Mouse (Mus musculus) midbrain, embryonic 13.5 days (tissue): Measurements from ENCODE around the gene 9130008F23Rik. TPM values are rescaled to one million over a fixed set of nuclear protein-coding genes. Genes with fewer than 3 reads are reported as not detected.

Experiments used
- ATAC-seq: fragments of 200-750 bp; cut with Nextera tagmentation; 2 replicates; pipeline ENCODE4 v1.8.0; 2017; ENCODE audit warnings: mild to moderate bottlenecking, moderate TSS enrichment, moderate library complexity
- H3K27ac ChIP-seq: fragments of 300-500 bp; sonication (generic); 2 replicates; pipeline ENCODE4 v1.5.1; 2015; ENCODE audit warnings: inconsistent platforms, mild to moderate bottlenecking, moderate library complexity
- H3K27me3 ChIP-seq: fragments of 300-500 bp; sonication (generic); 2 replicates; pipeline ENCODE4 v1.6.1; 2015; ENCODE audit warnings: mild to moderate bottlenecking, inconsistent platforms
- H3K36me3 ChIP-seq: fragments of 300-500 bp; sonication (generic); 2 replicates; pipeline ENCODE4 v1.6.1; 2015; ENCODE audit warnings: mild to moderate bottlenecking, inconsistent platforms
- H3K4me1 ChIP-seq: fragments of 300-500 bp; sonication (generic); replicated peaks from 2 replicates; pipeline ENCODE4 v1.6.1; 2015; ENCODE audit warnings: inconsistent platforms
- H3K4me2 ChIP-seq: fragments of 300-500 bp; sonication (generic); replicated peaks from 2 replicates; pipeline ENCODE4 v1.6.1; 2015; ENCODE audit warnings: moderate library complexity, mild to moderate bottlenecking, inconsistent platforms
- H3K4me3 ChIP-seq: fragments of 300-500 bp; sonication (generic); replicated peaks from 2 replicates; pipeline ENCODE4 v1.5.1; 2015; ENCODE audit warnings: mild to moderate bottlenecking, inconsistent platforms
- H3K9ac ChIP-seq: fragments of 300-500 bp; sonication (generic); replicated peaks from 2 replicates; pipeline ENCODE4 v1.6.1; 2015; ENCODE audit warnings: mild to moderate bottlenecking, inconsistent platforms
- H3K9me3 ChIP-seq: fragments of 300-500 bp; sonication (generic); 2 replicates; pipeline ENCODE4 v1.6.1; 2016; ENCODE audit warnings: mild to moderate bottlenecking, inconsistent platforms
- WGBS: fragments of 180-500 bp; shearing (Covaris S2); methylation state at CpG from one replicate; pipeline ENCODE4 v1.1.7; 2015; 5-methylcytosine and 5-hydroxymethylcytosine counted together
- polyA plus RNA-seq: library from polyadenylated mRNA; unstranded; fragments of >200 nt; fragmentation: Nextera tagmentation; extraction: Ambion mirVana; gene quantifications from 2 replicates; pipeline ENCODE4 v1.2.1, GENCODE M21; 2015

Gene 9130008F23Rik
- 0.24 and 0.32 TPM in 2 replicates for polyA plus RNA-seq

DNA sequence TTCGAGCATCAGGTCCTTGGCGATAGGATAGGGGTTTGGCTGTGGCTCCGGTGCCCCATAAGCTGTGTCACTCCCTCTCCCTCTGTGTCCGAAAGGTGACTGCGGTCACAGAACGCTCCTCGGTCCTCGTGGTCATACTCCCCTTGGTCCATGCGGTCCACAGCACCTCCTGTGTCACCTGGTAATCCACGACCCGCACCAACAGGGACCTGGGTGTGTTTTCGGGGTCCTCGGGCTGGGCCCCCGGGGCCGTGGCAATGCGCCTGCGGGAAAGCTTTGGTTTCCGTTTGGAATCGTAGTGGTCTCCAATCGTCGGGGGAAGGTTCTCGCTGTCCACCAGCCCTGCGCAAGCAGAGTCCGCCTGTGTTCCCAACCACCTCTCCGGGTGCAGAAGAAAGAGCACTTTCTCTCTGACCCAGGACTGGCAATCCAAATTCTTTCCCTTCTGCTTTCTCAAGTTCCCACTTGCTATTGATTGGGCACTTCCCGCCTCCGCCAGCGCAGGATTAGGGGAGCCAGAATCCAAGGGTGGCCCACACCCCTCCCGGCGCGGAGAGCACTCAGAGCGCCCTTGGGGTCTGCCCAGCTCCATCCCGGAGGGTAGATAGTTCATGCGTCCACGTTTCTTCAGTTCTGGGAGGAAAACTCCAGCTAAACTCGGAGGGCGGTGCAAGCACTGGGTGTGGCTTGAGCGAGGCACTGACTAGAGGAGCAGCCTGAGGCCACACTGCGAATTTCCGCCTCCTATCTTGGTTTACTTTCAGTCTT, at the start of gene 9130008F23Rik:
TSS of gene 9130008F23Rik (minus strand) at position 636 of the 768 bp plus-strand sequence.
- Histone ChIP-seq H3K9ac (peak within 1 kb of the TSS; percentile 62), H3K36me3 (no peaks in the 10 kb centered on the region), H3K4me2 (peak within 1 kb of the TSS; percentile 93), H3K27me3 (peaks cover 10% of the 10 kb centered on the region; the same call in 1 of the 2 replicates), H3K27ac (no peak within 1 kb of the TSS), H3K9me3 (no peaks in the 10 kb centered on the region), H3K4me3 (peak within 1 kb of the TSS; percentile 55), H3K4me1 (peaks cover 11% of the 10 kb centered on the region)
- WGBS, result under 1% methylated on average over 40 of the region's 40 CpGs
- peak; percentile 83 for ATAC-seq

DNA sequence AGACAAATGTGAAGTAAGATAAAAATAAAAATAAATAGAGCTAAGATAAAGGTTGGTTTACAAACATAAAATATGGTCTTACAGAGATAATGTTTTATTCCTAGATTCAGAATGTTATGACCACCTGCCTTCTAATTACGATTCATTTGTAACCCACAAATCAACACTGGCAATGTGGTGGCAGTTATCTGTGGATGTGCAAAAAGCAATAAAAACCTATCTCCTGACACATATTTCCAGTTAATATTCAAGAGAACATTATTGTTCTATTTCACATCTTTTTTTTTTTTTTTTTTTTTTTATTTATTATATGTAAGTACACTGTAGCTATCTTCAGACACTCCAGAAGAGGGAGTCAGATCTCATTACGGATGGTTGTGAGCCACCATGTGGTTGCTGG, 35.1 kb upstream of the 9130008F23Rik start:
- 98% methylated on average over 2 of the region's 2 CpGs for WGBS
- H3K27me3 ChIP-seq, result no peaks in the 10 kb centered on the region
- ATAC-seq, result no peak

DNA sequence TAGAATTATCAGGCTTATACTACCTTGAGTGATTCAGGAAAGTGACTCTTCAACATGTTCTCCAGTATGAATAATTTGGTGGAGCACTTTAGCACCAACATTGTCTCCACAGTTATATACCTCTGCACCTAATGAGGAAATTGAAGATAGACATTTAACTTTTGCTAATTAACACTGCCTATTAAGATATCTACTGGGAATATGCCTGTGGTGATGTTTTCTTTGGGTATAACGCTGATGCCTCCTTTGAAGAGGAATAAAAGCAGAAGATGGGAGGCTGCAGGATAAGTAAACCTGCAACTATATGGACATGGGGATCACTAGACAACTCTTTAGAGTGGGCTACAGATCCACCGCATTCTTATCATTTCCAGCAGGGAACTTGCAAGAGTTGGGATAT, 33.9 kb upstream of the 9130008F23Rik start, which contains the start of gene Glyatl3:
TSS of gene Glyatl3 (minus strand) at position 101 of the 400 bp plus-strand sequence.
- WGBS, result 96% methylated on average over 2 of the region's 2 CpGs
- H3K27me3 ChIP-seq, result no peaks in the 10 kb centered on the region
- H3K36me3 ChIP-seq, result no peaks in the 10 kb centered on the region
- H3K9me3 ChIP-seq, result no peaks in the 10 kb centered on the region
- no peak within 1 kb of the TSS for H3K4me2 ChIP-seq
- no peaks in the 10 kb centered on the region for H3K4me1 ChIP-seq
- no peak for ATAC-seq
- no peak within 1 kb of the TSS for H3K9ac ChIP-seq
- H3K4me3 ChIP-seq, result no peak within 1 kb of the TSS
- H3K27ac ChIP-seq, result no peak within 1 kb of the TSS

More for the DNA sequence above, 35.1 kb upstream of the 9130008F23Rik start:
- Histone ChIP-seq H3K4me2 (no peak overlapping the region), H3K4me1 (no peaks in the 10 kb centered on the region), H3K9me3 (no peaks in the 10 kb centered on the region), H3K4me3 (no peak overlapping the region), H3K36me3 (no peaks in the 10 kb centered on the region), H3K27ac (no peak overlapping the region), H3K9ac (no peak overlapping the region)

DNA sequence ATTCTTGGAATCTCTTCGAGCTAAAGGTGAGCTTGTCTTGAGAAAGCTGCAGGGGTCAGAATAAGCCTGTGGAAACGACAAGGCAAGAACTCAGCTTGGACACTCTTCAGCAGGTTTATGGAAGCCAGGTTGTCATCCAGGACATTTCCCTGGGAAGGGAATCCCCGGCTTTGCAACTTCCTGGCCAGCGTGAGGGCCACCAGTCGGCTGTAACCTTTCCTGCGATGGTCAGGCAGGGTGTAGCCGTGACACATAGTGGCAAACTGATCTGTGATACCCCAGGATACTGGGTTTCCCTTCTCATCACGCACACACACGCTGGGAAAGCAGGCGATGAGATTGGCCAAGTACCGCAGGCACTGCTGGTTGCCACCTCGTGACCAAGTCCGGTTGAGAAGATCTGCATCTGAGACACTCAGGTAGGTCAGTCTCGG, 24.4 kb upstream of the 9130008F23Rik start:
- 6% methylated on average over 13 of the region's 14 CpGs for WGBS
- Histone ChIP-seq H3K4me3 (peak overlapping the region; percentile 25), H3K9ac (0 out of 2 replicates have a peak overlapping the region, but pooled peaks have one; percentile 19), H3K4me1 (peaks cover 8% of the 10 kb centered on the region; the same call in 1 of the 2 replicates), H3K27me3 (no peaks in the 10 kb centered on the region), H3K27ac (no peak overlapping the region), H3K36me3 (no peaks in the 10 kb centered on the region), H3K4me2 (peak overlapping the region; percentile 43), H3K9me3 (no peaks in the 10 kb centered on the region)
- peak; percentile 62; the same call in 1 of the 2 replicates for ATAC-seq

DNA sequence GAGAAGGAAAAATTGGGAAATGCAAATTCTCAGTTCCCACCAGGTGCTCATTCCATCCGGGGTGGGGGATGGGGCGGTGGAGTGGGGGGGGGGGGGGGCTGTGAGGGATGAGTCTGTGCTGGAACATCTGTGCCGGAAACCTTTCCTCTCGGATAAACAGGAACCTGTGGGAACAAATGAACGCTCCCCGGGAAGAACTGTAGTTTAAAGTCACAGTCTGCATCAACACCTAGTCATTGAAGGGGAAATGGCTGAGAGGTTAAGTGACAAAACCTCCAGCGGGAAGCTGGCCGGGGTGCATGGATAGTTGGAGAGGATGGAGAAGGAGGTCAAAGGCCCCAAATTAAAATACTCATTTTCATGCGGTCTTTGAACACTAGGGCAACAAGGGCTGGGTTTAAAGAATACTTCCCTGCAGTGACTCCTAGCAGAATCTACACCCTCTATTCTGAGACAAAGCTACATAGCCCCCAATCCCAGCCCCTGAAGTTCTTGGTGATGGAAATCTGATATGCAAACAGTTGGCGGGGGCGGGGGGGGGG, 23.8 kb upstream of the 9130008F23Rik start:
- Histone ChIP-seq H3K4me3 (no peak overlapping the region), H3K27ac (no peak overlapping the region), H3K36me3 (no peaks in the 10 kb centered on the region), H3K9me3 (no peaks in the 10 kb centered on the region), H3K4me2 (peak overlapping the region; percentile 43; the same call in 1 of the 2 replicates), H3K9ac (no peak overlapping the region), H3K27me3 (no peaks in the 10 kb centered on the region), H3K4me1 (peaks cover 8% of the 10 kb centered on the region; the same call in 1 of the 2 replicates)
- 9% methylated on average over 11 of the region's 11 CpGs for WGBS
- no peak for ATAC-seq

DNA sequence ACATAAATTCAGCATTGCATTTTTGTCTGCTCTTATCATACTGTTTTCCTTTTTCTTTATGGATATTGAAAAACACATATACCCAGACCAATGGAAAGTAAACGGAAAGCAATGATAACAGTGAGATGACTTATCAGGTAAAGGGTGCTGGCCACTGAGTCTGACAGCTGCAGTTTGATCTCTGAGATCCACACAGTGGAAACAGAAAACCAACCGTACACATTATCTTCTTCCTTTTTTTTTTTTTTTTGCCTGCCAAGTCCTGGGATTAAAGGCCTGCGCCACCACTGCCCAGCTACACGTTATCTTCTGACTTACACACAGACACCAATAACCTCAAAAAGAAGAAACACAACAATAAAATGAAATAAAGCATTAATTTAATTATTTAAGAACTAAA, 23.0 kb upstream of the 9130008F23Rik start:
- Histone ChIP-seq H3K4me3 (no peak overlapping the region), H3K4me1 (peaks cover 8% of the 10 kb centered on the region; the same call in 1 of the 2 replicates), H3K4me2 (no peak overlapping the region), H3K9ac (no peak overlapping the region), H3K9me3 (no peaks in the 10 kb centered on the region), H3K27me3 (no peaks in the 10 kb centered on the region), H3K36me3 (no peaks in the 10 kb centered on the region), H3K27ac (no peak overlapping the region)
- no peak for ATAC-seq
- 75% methylated on average over 4 of the region's 4 CpGs for WGBS

DNA sequence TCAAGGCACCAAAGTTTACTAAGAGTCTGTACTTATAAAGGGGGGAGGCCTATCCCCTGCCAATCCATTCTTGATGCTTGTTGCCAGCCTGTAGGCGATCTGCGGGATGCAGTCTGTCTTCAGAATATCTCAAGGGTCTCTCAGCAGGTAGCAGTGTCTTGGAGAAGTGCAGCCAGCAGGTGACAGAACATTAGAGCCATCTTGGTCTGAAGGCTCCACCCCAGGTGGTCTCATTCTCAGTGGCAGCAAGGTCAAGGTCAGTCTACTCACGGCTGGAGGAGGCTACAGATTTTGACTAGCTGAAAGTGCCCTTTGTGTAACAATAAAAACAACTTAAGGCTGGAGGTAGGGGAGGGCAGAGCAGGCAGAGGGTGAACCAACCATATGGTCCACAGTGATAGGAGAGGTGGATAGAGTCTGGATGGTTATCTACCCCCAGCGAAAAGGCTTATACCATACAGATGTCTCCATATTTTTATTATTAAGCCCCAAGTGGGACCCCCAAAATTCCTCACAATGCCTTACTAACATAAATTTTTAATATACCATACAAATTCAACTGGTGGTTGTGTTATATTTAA, 19.5 kb upstream of the 9130008F23Rik start:
- H3K27ac ChIP-seq, result no peak overlapping the region
- H3K9me3 ChIP-seq, result no peaks in the 10 kb centered on the region
- no peak overlapping the region for H3K4me2 ChIP-seq
- ATAC-seq, result no peak
- WGBS, result 37% methylated on average over 4 of the region's 4 CpGs
- no peak overlapping the region for H3K9ac ChIP-seq
- H3K4me3 ChIP-seq, result no peak overlapping the region
- H3K36me3 ChIP-seq, result no peaks in the 10 kb centered on the region
- H3K4me1 ChIP-seq, result peaks cover 8% of the 10 kb centered on the region; the same call in 1 of the 2 replicates
- H3K27me3 ChIP-seq, result no peaks in the 10 kb centered on the region

DNA sequence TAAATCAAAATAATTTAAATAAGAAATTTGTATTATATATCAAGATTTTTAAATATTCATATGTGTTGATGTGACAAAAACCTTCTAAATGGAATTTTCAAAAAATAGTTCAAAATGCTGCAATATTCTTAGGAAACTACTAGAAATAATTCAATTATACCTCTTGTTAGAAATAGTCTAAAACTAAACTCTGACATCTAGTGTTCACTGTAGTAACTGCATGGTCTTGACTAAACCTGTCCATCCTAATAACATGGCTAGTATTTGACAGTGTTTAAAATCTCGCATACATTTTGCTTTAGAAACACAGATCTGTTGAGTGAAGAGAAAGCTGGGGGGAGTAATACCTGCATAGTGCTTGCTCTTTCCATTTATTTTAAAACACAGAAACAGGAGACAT, 16.5 kb upstream of the 9130008F23Rik start:
- Histone ChIP-seq H3K4me3 (no peak overlapping the region), H3K27ac (no peak overlapping the region), H3K36me3 (no peaks in the 10 kb centered on the region), H3K4me2 (no peak overlapping the region), H3K27me3 (no peaks in the 10 kb centered on the region), H3K9me3 (no peaks in the 10 kb centered on the region), H3K4me1 (no peaks in the 10 kb centered on the region), H3K9ac (no peak overlapping the region)
- WGBS, result 64% methylated on average over 1 of the region's 1 CpGs
- ATAC-seq, result no peak

DNA sequence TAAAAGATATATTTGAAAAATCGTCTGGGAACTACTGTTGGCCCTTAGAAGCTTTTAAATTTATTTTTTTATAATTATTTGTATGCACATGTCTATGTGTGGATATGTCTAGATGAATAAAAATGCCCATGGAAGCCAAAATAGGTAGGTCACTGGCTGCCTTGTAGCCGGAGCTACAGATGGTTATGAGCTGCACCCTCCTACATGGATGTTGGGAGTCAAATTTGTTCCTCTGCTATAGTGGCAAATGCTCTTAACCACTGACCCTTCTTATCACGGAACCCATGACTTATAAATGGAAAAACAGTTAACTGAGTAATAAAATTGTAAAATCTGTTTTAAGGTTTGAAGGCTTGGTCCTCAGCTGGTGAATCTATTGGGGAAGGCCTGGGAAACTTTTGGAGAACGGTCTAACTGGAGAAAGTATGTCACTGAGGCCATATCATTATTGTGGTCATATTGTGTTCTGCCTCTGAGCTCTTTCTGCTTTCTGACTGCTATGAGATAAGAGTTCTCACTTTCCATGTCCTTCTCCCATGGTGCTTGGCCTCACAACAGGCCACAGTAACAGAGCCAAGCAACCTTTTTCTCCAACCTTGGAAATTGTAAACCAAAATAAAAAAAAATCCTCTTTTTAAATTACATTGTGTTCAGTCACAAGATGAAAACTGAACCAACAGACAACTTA, 7.6 kb upstream of the 9130008F23Rik start:
- Histone ChIP-seq H3K36me3 (no peaks in the 10 kb centered on the region), H3K9ac (no peak overlapping the region), H3K4me2 (no peak overlapping the region), H3K27me3 (no peaks in the 10 kb centered on the region), H3K4me1 (no peaks in the 10 kb centered on the region), H3K9me3 (no peaks in the 10 kb centered on the region), H3K27ac (no peak overlapping the region), H3K4me3 (no peak overlapping the region)
- no peak for ATAC-seq
- WGBS, result 83% methylated on average over 4 of the region's 4 CpGs

DNA sequence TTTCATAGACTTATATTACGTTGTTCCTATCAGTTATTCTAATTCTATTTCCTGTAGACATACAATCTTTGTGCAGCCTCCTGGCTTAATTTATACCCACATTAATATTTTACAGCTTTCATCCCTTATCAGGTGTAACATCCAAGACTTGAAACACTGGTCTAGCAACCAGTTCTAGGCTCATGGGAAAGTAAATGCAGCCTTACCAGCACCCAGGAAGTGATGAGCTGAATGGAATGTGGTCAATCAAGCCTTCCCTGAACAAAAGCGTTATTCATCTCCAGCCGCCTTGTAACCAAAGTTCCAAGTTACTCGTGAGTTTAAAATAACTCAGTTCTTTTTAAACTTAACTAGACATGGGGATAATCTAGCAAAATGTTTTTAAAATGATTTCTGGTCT, 4.8 kb upstream of the 9130008F23Rik start:
- no peak overlapping the region for H3K9ac ChIP-seq
- H3K27me3 ChIP-seq, result peaks cover 3% of the 10 kb centered on the region; the same call in 1 of the 2 replicates
- H3K27ac ChIP-seq, result no peak overlapping the region
- WGBS, result 86% methylated on average over 4 of the region's 4 CpGs
- no peak for ATAC-seq
- peaks cover 5% of the 10 kb centered on the region for H3K4me1 ChIP-seq
- no peaks in the 10 kb centered on the region for H3K36me3 ChIP-seq
- no peak overlapping the region for H3K4me2 ChIP-seq
- no peaks in the 10 kb centered on the region for H3K9me3 ChIP-seq
- no peak overlapping the region for H3K4me3 ChIP-seq

DNA sequence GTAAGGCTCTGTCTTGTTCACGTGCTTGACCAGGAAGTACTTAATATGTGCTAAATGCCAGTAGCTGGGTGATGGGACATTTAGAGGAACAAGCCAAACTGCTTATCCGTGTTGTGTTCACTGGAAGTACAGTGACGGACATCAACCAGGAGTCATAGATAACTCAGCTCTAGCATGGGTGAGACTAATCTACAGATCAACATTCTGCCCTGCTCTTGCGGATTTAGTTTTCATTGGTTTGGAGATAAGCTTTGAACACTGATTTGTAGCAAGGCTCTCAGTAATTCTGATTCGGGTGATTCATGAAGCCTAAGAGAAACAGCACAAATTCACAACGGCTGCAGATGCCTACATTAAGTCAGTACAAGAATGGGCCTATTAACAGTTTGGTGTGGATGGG, 1.8 kb upstream of the 9130008F23Rik start:
- Histone ChIP-seq H3K27me3 (peaks cover 10% of the 10 kb centered on the region; the same call in 1 of the 2 replicates), H3K9me3 (no peaks in the 10 kb centered on the region), H3K36me3 (no peaks in the 10 kb centered on the region), H3K4me1 (peaks cover 11% of the 10 kb centered on the region), H3K4me2 (no peak overlapping the region), H3K9ac (no peak overlapping the region), H3K27ac (no peak overlapping the region), H3K4me3 (no peak overlapping the region)
- ATAC-seq, result no peak
- WGBS, result 92% methylated on average over 6 of the region's 6 CpGs
